Mouse (Mus musculus) stomach, postnatal 0 days (tissue): ENCODE data around the gene Ccdc107. TPM values are rescaled to one million over a fixed set of nuclear protein-coding genes. Genes with fewer than 3 reads are reported as not detected.

Experiments used
- ATAC-seq: fragments of 200-750 bp; cut with Nextera tagmentation; 2 replicates; pipeline ENCODE4 v1.8.0; 2017; ENCODE audit not compliant: low FRiP score, low TSS enrichment
- DNase-seq: peaks from one replicate; pipeline ENCODE4 v3.0.0-alpha.2; 2016; ENCODE audit warnings: low spot score
- H3K27ac ChIP-seq: fragments of 300-500 bp; sonication (generic); replicated peaks from 2 replicates; pipeline ENCODE4 v1.5.1; 2014; ENCODE audit warnings: mild to moderate bottlenecking, control low read depth
- H3K27me3 ChIP-seq: fragments of 300-500 bp; sonication (generic); 2 replicates; pipeline ENCODE4 v1.6.1; 2014; ENCODE audit warnings: low read length; ENCODE audit not compliant: control insufficient read depth, insufficient read depth
- H3K36me3 ChIP-seq: fragments of 300-500 bp; sonication (generic); 2 replicates; pipeline ENCODE4 v1.6.1; 2014; ENCODE audit warnings: low read length, mixed read lengths; ENCODE audit not compliant: control insufficient read depth, insufficient read depth
- H3K4me1 ChIP-seq: fragments of 300-500 bp; sonication (generic); replicated peaks from 2 replicates; pipeline ENCODE4 v1.6.1; 2014; ENCODE audit warnings: antibody characterized with exemption; ENCODE audit not compliant: control insufficient read depth, insufficient read depth
- H3K4me2 ChIP-seq: fragments of 300-500 bp; sonication (generic); replicated peaks from 2 replicates; pipeline ENCODE4 v1.6.1; 2014; ENCODE audit warnings: low read depth, mild to moderate bottlenecking, control low read depth, moderate library complexity
- H3K4me3 ChIP-seq: fragments of 300-500 bp; sonication (generic); 2 replicates; pipeline ENCODE4 v1.5.1; 2014; ENCODE audit warnings: low read depth, low read length, control low read depth
- H3K9ac ChIP-seq: fragments of 300-500 bp; sonication (generic); 2 replicates; pipeline ENCODE4 v1.6.1; 2014; ENCODE audit warnings: mild to moderate bottlenecking, low read length, control low read depth, mixed read lengths
- H3K9me3 ChIP-seq: fragments of 300-500 bp; sonication (generic); 2 replicates; pipeline ENCODE4 v1.6.1; 2016; ENCODE audit warnings: low read length; ENCODE audit not compliant: control insufficient read depth
- CTCF ChIP-seq: IDR thresholded peaks from 2 replicates; pipeline ENCODE4 v1.5.1; 2016; ENCODE audit warnings: antibody characterized with exemption, low read depth, mild to moderate bottlenecking, moderate library complexity
- EP300 ChIP-seq: optimal IDR thresholded peaks from 2 replicates; pipeline ENCODE3; 2016; ENCODE audit warnings: antibody characterized with exemption
- WGBS: fragments of 180-500 bp; shearing (Covaris S2); extraction: QIAGEN DNeasy Blood & Tissue Kit; methylation state at CpG from one replicate; pipeline ENCODE4 v1.1.7; 2014; 5-methylcytosine and 5-hydroxymethylcytosine counted together
- polyA plus RNA-seq: library from polyadenylated mRNA; unstranded; fragments of >200 nt; fragmentation: Nextera tagmentation; extraction: Ambion mirVana; gene quantifications from 2 replicates; pipeline ENCODE4 v1.2.1, GENCODE M21; 2015

The Ccdc107 gene
- polyA plus RNA-seq, 1 experiment from 2014 or later = 120 TPM

- DNase-seq (peak; percentile 86), ATAC-seq (peak; percentile 48)
- Histone ChIP-seq H3K4me3 (no peak overlapping the region), H3K36me3 (peaks cover 42% of the 10 kb centered on the region), H3K9me3 (no peaks in the 10 kb centered on the region), H3K4me1 (no peaks in the 10 kb centered on the region), H3K4me2 (no peak overlapping the region), H3K27me3 (no peaks in the 10 kb centered on the region), H3K27ac (0 out of 2 replicates have a peak overlapping the region, but pooled peaks have one; percentile 53), H3K9ac (no peak overlapping the region)
- WGBS = 10% methylated on average over 7 of the region's 7 CpGs
- TF ChIP-seq EP300 (no peak), CTCF (peak; percentile 91)
Measured at GRCm38 (mm10) chr4:43530581-43530980, 37.9 kb downstream of the Ccdc107 start.

GRCm38 (mm10) chr4:43533270-43533669 lies 40.6 kb downstream of the Ccdc107 start:
- TF ChIP-seq CTCF (no peak), EP300 (no peak)
- no peak overlapping the region for H3K9ac ChIP-seq
- H3K27me3 ChIP-seq = no peaks in the 10 kb centered on the region
- H3K4me1 ChIP-seq = no peaks in the 10 kb centered on the region
- DNase-seq (no peak), ATAC-seq (no peak)
- H3K4me2 ChIP-seq = no peak overlapping the region
- no peaks in the 10 kb centered on the region for H3K9me3 ChIP-seq
- no peak overlapping the region for H3K27ac ChIP-seq
- WGBS = 91% methylated on average over 9 of the region's 9 CpGs
- H3K4me3 ChIP-seq = no peak overlapping the region
- peaks cover 61% of the 10 kb centered on the region for H3K36me3 ChIP-seq

DNA sequence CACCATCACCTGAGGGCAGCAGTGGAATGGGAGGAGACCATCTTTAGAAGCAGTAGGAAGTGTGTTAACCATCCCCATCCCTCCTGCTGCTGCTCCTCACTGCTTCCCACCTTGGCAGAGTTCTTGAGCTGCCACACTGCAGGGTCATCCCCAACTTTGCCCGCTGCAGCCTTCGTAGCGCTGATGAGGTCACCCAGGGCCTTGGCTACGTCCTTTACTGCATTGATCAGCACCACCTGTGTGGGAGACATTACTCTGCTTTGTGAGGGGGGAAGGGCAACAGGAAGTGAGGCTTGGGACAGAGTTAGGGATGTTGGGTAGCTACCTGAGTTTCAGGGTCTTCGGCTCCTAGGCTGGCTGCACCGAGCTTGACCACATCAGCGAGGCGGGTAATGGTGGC lies 42.9 kb downstream of the Ccdc107 start:
- WGBS = 93% methylated on average over 8 of the region's 8 CpGs
- no peak overlapping the region for H3K4me2 ChIP-seq
- H3K27ac ChIP-seq = no peak overlapping the region
- no peaks in the 10 kb centered on the region for H3K9me3 ChIP-seq
- DNase-seq (no peak), ATAC-seq (no peak)
- H3K27me3 ChIP-seq = no peaks in the 10 kb centered on the region
- TF ChIP-seq EP300 (no peak), CTCF (no peak)
- no peak overlapping the region for H3K9ac ChIP-seq
- no peak overlapping the region for H3K4me3 ChIP-seq
- no peaks in the 10 kb centered on the region for H3K4me1 ChIP-seq
- peaks cover 82% of the 10 kb centered on the region for H3K36me3 ChIP-seq

DNA sequence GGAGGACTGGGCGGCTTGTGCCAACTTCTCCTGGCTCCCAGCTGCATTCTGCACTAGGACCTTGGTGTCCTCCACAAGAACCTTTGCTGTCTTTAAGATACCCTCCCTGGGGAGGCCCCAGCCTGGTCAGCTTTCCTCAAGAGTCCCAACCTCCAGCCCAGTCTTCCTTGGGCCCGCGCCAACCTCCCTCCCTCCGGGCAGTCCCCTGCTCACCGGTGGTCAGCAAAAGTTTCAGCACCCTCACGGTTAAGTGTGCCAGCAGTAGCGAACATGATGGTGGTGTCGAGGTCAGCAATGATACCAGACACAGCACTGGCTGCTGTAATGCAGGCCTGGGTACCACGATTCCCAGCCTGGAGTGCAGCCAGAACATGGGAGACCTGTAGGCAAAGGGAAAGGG lies 43.3 kb downstream of the Ccdc107 start:
- no peak overlapping the region for H3K9ac ChIP-seq
- DNase-seq = no peak
- no peaks in the 10 kb centered on the region for H3K4me1 ChIP-seq
- no peak overlapping the region for H3K27ac ChIP-seq
- no peaks in the 10 kb centered on the region for H3K27me3 ChIP-seq
- H3K4me3 ChIP-seq = no peak overlapping the region
- TF ChIP-seq CTCF (no peak), EP300 (no peak)
- H3K4me2 ChIP-seq = no peak overlapping the region
- no peaks in the 10 kb centered on the region for H3K9me3 ChIP-seq
- no peak for ATAC-seq
- 86% methylated on average over 9 of the region's 9 CpGs for WGBS
- peaks cover 84% of the 10 kb centered on the region for H3K36me3 ChIP-seq

DNA sequence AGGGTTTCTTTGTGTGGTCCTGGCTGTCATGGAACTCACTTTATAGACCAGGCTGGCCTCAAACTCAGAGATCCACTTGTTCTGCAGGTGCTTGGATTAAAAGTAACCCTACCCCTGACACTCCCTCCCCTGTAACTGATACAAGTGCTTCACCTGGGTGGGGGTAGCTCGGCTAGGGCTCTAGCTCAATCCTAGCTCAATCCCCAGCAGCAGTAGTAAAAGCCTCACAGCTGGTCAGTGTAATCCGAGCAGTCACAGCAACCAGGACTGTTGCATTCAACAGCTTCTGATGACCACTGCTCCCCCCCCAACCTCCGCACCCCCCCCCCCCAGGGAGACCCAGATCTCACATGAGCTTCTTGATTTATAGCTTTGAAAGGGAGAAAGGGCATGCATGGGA lies 49.3 kb downstream of the Ccdc107 start:
- Histone ChIP-seq H3K27ac (no peak overlapping the region), H3K36me3 (peaks cover 86% of the 10 kb centered on the region), H3K9ac (no peak overlapping the region), H3K9me3 (no peaks in the 10 kb centered on the region), H3K4me2 (no peak overlapping the region), H3K4me3 (no peak overlapping the region), H3K4me1 (no peaks in the 10 kb centered on the region), H3K27me3 (no peaks in the 10 kb centered on the region)
- 77% methylated on average over 3 of the region's 3 CpGs for WGBS
- no peak for ATAC-seq
- no peak for DNase-seq
- TF ChIP-seq CTCF = no peak
- TF ChIP-seq EP300 = no peak

Other genes starting within 250 kb of the Ccdc107 start
- 0.23 and 0.41 TPM in 2 replicates for gene Atp8b5, start 225.7 kb upstream of the Ccdc107 start, polyA plus RNA-seq
- gene Rusc2, start 110.9 kb upstream of the Ccdc107 start, polyA plus RNA-seq = 10.7 and 11.5 TPM in 2 replicates
- gene Fam166b, start 63.8 kb upstream of the Ccdc107 start, polyA plus RNA-seq = 0.12 and 0.27 TPM in 2 replicates
- gene Tesk1, start 51.0 kb upstream of the Ccdc107 start, polyA plus RNA-seq = 4.7 TPM in 2 replicates
- gene Cd72, start 38.3 kb upstream of the Ccdc107 start, polyA plus RNA-seq = 2.8 and 3.2 TPM in 2 replicates
- not detected in 2 replicates for gene Sit1, start 9.2 kb upstream of the Ccdc107 start, polyA plus RNA-seq
- 10.7 and 11.8 TPM in 2 replicates for gene Arhgef39, start 6.8 kb downstream of the Ccdc107 start, polyA plus RNA-seq
- gene Car9, start 14.1 kb downstream of the Ccdc107 start, polyA plus RNA-seq = 2.6 and 3.1 TPM in 2 replicates
- gene Tpm2, start 30.9 kb downstream of the Ccdc107 start, polyA plus RNA-seq = 2,018 and 2,237 TPM in 2 replicates
- 85.6 and 89.2 TPM in 2 replicates for gene Creb3, start 69.4 kb downstream of the Ccdc107 start, polyA plus RNA-seq
- gene Tln1, start 69.8 kb downstream of the Ccdc107 start, polyA plus RNA-seq = 42.7 and 60.3 TPM in 2 replicates
- 11.7 and 13.0 TPM in 2 replicates for gene Rgp1, start 85.8 kb downstream of the Ccdc107 start, polyA plus RNA-seq
- gene Gba2, start 86.0 kb downstream of the Ccdc107 start, polyA plus RNA-seq = 25.0 and 26.1 TPM in 2 replicates
- gene Msmp, start 91.6 kb downstream of the Ccdc107 start, polyA plus RNA-seq = 0.25 and 0.34 TPM in 2 replicates
- gene Npr2, start 139.0 kb downstream of the Ccdc107 start, polyA plus RNA-seq = 4.8 and 6.7 TPM in 2 replicates
- 0.23 and 0.38 TPM in 2 replicates for gene Spag8, start 160.7 kb downstream of the Ccdc107 start, polyA plus RNA-seq
- 150 and 152 TPM in 2 replicates for gene Hint2, start 163.6 kb downstream of the Ccdc107 start, polyA plus RNA-seq
- gene Tmem8b, start 176.1 kb downstream of the Ccdc107 start, polyA plus RNA-seq = 2.0 and 2.4 TPM in 2 replicates
- gene Fam221b, start 176.2 kb downstream of the Ccdc107 start, polyA plus RNA-seq = 3.1 and 3.6 TPM in 2 replicates
- not detected in 2 replicates for gene Olfr70, start 207.9 kb downstream of the Ccdc107 start, polyA plus RNA-seq
- not detected in 2 replicates for gene Olfr71, start 217.4 kb downstream of the Ccdc107 start, polyA plus RNA-seq
- 6.1 and 7.8 TPM in 2 replicates for gene Hrct1, start 234.3 kb downstream of the Ccdc107 start, polyA plus RNA-seq
- gene Spaar, start 237.1 kb downstream of the Ccdc107 start, polyA plus RNA-seq = 0.27 and 0.30 TPM in 2 replicates